Mouse (Mus musculus) liver, adult 2 months (tissue): Measurements from ENCODE around the gene Zfp462. TPM values are rescaled to one million over a fixed set of nuclear protein-coding genes. Genes with fewer than 3 reads are reported as not detected.
"Not testable (repeated sequence)": the region's sequence is repeated elsewhere in the genome, so short reads cannot be mapped to it uniquely, and the experiment has no call there.

ENCODE experiments used
- DNase-seq: peaks from one replicate; pipeline ENCODE4 v3.0.0-alpha.2; 2011; ENCODE audit warnings: low read depth, low spot score; ENCODE audit errors: extremely low read depth
- H3K27ac ChIP-seq: fragments of 200-500 bp; replicated peaks from 2 replicates; pipeline ENCODE4 v1.5.1; 2012; ENCODE audit warnings: low read depth, mild to moderate bottlenecking, control low read depth, inconsistent platforms, low read length; ENCODE audit not compliant: insufficient read depth
- H3K27me3 ChIP-seq: fragments of 200-500 bp; 2 replicates; pipeline ENCODE4 v1.6.1; 2012; ENCODE audit warnings: mild to moderate bottlenecking, moderate library complexity, low read length, inconsistent platforms; ENCODE audit not compliant: control insufficient read depth, insufficient read depth
- H3K36me3 ChIP-seq: fragments of 200-500 bp; 2 replicates; pipeline ENCODE4 v1.6.1; 2012; ENCODE audit warnings: low read length, inconsistent platforms; ENCODE audit not compliant: control insufficient read depth, insufficient read depth
- H3K4me1 ChIP-seq: fragments of 200-500 bp; 2 replicates; pipeline ENCODE4 v1.6.1; 2011; ENCODE audit warnings: low read length; ENCODE audit not compliant: control insufficient read depth, insufficient read depth
- H3K4me3 ChIP-seq: fragments of 200-500 bp; 2 replicates; pipeline ENCODE4 v1.5.1; 2011; ENCODE audit warnings: low read depth, mild to moderate bottlenecking, control low read depth, low read length, moderate library complexity; ENCODE audit not compliant: insufficient read depth
- H3K79me2 ChIP-seq: fragments of 200-500 bp; 2 replicates; pipeline ENCODE4 v1.6.1; 2012; ENCODE audit warnings: inconsistent platforms, mild to moderate bottlenecking, low read length, moderate library complexity; ENCODE audit not compliant: control insufficient read depth, insufficient read depth
- H3K9ac ChIP-seq: fragments of 200-500 bp; 2 replicates; pipeline ENCODE4 v1.6.1; 2012; ENCODE audit warnings: low read depth, mild to moderate bottlenecking, control low read depth, inconsistent platforms, low read length
- CTCF ChIP-seq: fragments of 200-500 bp; IDR thresholded peaks from 2 replicates; pipeline ENCODE4 v1.5.1; 2011; ENCODE audit warnings: low read depth, low read length, control low read depth
- POLR2A ChIP-seq: fragments of 200-500 bp; IDR thresholded peaks from 2 replicates; pipeline ENCODE4 v1.6.1; 2011; ENCODE audit warnings: low read length, control low read depth; ENCODE audit not compliant: insufficient read depth; ENCODE audit errors: extremely low read depth
- WGBS: fragments of 180-500 bp; shearing (Covaris S2); methylation state at CpG from one replicate; pipeline ENCODE4 v1.1.7; 2018; 5-methylcytosine and 5-hydroxymethylcytosine counted together
- polyA plus RNA-seq: library from polyadenylated mRNA; depleted of rRNA; stranded (reverse); fragments of >200 nt; gene quantifications from 2 replicates; pipeline ENCODE4 v1.2.3, GENCODE M21; 2012
- total RNA-seq: library from RNA; depleted of rRNA; stranded (reverse); fragments of >200 nt; gene quantifications from 2 replicates; pipeline ENCODE4 v1.2.3, GENCODE M21; 2014

Gene Zfp462
- total and polyA plus RNA-seq, 2 experiments: 0.18 to 0.22 TPM

DNA sequence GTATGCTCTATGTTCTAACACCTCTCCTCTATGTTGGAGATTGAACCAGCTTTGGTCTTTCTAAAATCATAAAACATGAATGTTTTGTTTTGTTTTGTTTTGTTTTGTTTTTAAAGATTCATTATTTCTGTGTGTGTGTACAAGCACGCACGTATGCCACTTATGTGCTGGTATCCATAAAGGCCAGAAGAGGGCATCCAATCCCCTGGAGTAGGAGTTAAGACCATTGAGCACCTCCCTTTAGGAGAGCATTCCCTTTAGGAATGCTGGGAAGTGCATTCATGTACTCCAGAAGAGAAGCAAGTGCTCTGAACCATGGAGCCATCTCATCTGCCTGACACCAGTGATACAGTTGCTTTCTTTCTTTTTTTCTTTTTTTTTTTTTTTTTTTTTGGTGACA lies 21.5 kb upstream of the Zfp462 start:
- H3K9ac ChIP-seq: no peak overlapping the region
- H3K27ac ChIP-seq: no peak overlapping the region
- no peaks in the 10 kb centered on the region for H3K4me1 ChIP-seq
- TF ChIP-seq POLR2A (no peak), CTCF (no peak)
- WGBS: 95% methylated on average over 2 of the region's 2 CpGs
- peak; percentile 24 for DNase-seq
- no peaks in the 10 kb centered on the region for H3K79me2 ChIP-seq
- no peaks in the 10 kb centered on the region for H3K27me3 ChIP-seq
- no peak overlapping the region for H3K4me3 ChIP-seq
- H3K36me3 ChIP-seq: no peaks in the 10 kb centered on the region

- no peak overlapping the region for H3K4me3 ChIP-seq
- no peak overlapping the region for H3K27ac ChIP-seq
- H3K36me3 ChIP-seq: no peaks in the 10 kb centered on the region
- no peak for TF ChIP-seq CTCF
- TF ChIP-seq POLR2A: no peak
- no peak overlapping the region for H3K9ac ChIP-seq
- H3K79me2 ChIP-seq: no peaks in the 10 kb centered on the region
- H3K4me1 ChIP-seq: no peaks in the 10 kb centered on the region
- WGBS: 83% methylated on average over 2 of the region's 2 CpGs
- no peak for DNase-seq
- no peaks in the 10 kb centered on the region for H3K27me3 ChIP-seq
These were observed 20.5 kb upstream of the Zfp462 start for GRCm38 (mm10) chr4:54924306-54924705.

DNA sequence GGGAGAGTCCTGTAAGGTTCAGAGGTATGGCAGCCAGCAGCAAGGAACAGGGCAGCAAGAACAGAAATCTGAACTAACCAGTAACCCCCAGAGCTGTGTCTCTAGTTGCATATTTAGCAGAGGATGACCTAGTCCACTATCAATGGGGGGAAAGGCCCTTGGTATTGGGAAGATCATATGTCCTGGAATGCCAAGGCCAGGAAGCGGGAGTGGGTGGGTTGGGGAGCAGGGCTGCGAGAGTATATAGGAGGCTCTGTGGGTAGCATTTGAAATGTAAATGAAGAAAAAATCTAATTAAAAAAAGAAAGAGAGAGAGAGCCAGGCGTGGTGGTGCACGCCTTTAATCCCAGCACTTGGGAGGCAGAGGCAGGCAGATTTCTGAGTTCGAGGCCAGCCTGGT lies 18.4 kb upstream of the Zfp462 start:
- H3K4me1 ChIP-seq, H3K36me3 ChIP-seq, H3K4me3 ChIP-seq, H3K27ac ChIP-seq, H3K27me3 ChIP-seq, DNase-seq, H3K9ac ChIP-seq, H3K79me2 ChIP-seq: not testable (repeated sequence)
- 93% methylated on average over 5 of the region's 5 CpGs for WGBS

DNA sequence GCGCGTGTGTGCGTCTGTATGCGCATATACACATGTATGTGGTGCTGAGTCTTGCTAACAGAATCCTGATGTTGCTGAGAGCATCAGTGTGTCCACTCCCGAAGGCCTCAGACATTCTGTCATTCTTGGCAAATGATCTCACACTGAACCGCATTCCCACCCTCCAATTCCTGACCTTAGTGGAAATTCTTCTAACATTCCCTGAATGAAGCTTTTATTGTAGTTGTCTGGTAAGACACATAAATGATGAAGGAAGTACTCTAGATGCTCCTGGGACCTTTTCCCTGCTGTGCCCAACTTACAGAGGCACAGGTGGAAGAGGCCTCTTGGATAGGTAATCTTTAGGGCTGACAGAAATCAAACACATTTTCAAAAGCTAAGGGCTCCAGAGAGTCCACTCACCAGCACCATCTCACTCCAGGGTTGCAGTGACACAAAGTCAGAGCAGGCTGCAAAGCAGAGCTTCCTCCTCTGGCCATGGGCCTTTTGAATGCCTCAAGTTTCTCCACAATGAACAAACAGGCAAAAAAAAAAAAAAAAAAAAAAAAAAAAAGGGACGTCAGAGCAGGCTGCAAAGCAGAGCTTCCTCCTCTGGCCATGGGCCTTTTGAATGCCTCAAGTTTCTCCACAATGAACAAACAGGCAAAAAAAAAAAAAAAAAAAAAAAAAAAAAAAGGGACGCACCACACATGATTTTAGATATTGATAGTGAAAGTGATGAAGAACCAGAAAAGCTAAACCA lies 17.4 kb upstream of the Zfp462 start:
- H3K27me3 ChIP-seq, H3K4me1 ChIP-seq, H3K9ac ChIP-seq, H3K27ac ChIP-seq, H3K79me2 ChIP-seq, H3K36me3 ChIP-seq, DNase-seq, H3K4me3 ChIP-seq: not testable (repeated sequence)
- 85% methylated on average over 8 of the region's 8 CpGs for WGBS

DNA sequence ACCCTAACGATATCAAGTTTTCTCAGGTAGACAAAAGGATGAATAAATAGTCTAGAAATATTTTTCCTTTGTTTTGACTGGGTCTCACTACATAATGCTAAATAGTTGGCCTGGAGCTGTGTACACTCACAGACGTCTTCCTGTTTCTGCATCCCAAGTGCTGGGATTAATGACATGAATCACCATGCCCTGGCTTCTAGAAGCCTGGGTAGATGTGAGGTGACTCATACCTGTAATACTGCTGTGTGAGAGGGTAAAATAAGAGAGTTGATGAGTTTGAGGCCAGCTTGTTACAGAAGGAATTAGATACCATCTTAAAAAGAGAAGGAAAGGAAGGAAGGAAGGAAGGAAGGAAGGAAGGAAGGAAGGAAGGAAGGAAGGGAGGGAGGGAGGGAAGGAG lies 15.2 kb upstream of the Zfp462 start:
- no peak overlapping the region for H3K27ac ChIP-seq
- TF ChIP-seq POLR2A: no peak
- no peak for DNase-seq
- no peak overlapping the region for H3K9ac ChIP-seq
- 89% methylated on average over 2 of the region's 2 CpGs for WGBS
- no peaks in the 10 kb centered on the region for H3K4me1 ChIP-seq
- no peak overlapping the region for H3K4me3 ChIP-seq
- H3K27me3 ChIP-seq: no peaks in the 10 kb centered on the region
- no peaks in the 10 kb centered on the region for H3K36me3 ChIP-seq
- H3K79me2 ChIP-seq: no peaks in the 10 kb centered on the region

GRCm38 (mm10) chr4:54932668-54933067 lies 12.2 kb upstream of the Zfp462 start:
- Histone ChIP-seq H3K27ac (no peak overlapping the region), H3K9ac (no peak overlapping the region), H3K79me2 (no peaks in the 10 kb centered on the region), H3K4me3 (no peak overlapping the region), H3K4me1 (no peaks in the 10 kb centered on the region), H3K27me3 (no peaks in the 10 kb centered on the region), H3K36me3 (no peaks in the 10 kb centered on the region)
- 36% methylated on average over 2 of the region's 2 CpGs for WGBS
- no peak for DNase-seq
- TF ChIP-seq CTCF (no peak), POLR2A (no peak)
